Mouse (Mus musculus) kidney, postnatal 4 days (tissue): ENCODE measurements at regions not wholly inside any gene's neighbourhood (a gene's known extent, or its start where the extent isn't known, plus 50 kb on each side); places are given as distances from the start of the nearest gene placed in this dataset.

Experiments used
- DNase-seq, 2 experiments: peaks; one replicate each; pipeline ENCODE4 v3.0.0; 2021; ENCODE audit warnings: mixed read lengths in 2 of 2

DNA sequence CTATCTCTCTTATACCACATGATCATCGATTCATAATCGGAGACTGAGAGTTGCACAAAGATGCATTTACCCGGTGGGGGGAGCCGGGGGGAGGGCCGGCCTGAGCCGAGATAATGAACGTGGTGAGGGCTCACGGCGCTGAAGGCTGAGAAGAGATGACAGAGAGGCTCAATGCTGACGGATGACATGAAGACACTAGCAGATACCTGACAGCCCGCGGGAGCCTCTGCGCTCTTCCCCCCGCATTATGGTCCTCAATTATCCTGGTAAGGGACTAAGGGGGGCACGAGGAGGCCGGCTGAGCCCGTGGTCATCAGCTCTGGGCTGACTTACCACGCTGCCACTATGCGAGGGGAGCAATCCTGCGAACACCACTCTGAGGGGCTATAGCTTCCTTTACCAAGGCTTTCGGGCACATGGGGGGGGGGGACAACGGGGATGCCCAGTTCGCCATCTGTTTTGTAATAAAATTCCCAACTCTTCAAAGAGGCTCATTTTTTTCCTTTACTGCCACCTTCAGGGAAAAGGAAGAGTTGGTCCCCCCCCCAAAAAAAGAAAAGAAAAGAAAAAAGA is 430.3 kb downstream of the Zfp536 start:
- no peak for DNase-seq

DNA sequence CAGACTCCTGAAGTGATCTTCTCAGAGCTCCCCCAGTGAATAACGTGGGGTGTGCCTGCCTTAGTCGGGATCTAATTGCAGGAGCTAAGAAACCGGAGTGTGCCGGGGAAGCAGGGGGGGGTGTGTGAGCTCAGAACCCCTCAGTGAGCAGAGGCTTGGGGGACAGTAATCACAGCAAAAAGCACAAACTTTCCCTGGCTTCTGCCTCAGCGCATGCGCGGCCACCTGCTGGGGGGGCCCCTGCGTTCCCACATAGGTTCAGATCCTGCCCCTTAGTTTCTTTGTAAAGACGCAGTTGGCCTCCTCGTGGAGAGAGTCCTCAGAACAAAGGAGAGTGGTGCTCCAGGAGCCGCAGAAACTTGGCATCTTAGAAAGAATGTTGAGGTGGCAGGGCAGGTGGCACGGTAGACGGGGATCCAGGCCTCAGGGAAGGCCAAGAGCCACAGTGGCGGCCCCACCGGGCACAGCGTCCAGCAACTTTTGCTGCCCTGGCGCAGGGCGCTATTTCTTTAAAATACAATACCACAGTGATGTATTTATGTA is 429.7 kb downstream of the Zfp536 start:
- DNase-seq: no peak

DNA sequence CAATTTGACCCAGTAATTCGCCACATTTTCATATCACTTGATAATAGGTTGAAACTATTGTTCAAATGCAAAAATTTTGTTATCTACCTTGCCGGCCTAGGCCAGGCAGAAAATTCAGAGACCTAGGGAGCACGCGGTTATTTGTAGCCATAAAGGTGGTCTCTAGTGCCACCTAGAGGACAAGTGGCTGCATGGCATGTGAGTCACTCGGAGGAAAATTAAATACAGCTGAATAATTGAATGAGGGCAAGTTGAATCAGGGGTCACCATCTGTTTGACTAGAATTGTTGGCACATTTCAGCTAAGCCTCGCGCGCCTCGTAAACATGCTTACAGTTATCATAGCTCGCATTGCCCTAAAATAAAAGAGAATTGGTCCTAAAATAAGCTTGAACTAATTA is 427.4 kb downstream of the Zfp536 start:
- peak; percentile 80 to 81 for DNase-seq

DNA sequence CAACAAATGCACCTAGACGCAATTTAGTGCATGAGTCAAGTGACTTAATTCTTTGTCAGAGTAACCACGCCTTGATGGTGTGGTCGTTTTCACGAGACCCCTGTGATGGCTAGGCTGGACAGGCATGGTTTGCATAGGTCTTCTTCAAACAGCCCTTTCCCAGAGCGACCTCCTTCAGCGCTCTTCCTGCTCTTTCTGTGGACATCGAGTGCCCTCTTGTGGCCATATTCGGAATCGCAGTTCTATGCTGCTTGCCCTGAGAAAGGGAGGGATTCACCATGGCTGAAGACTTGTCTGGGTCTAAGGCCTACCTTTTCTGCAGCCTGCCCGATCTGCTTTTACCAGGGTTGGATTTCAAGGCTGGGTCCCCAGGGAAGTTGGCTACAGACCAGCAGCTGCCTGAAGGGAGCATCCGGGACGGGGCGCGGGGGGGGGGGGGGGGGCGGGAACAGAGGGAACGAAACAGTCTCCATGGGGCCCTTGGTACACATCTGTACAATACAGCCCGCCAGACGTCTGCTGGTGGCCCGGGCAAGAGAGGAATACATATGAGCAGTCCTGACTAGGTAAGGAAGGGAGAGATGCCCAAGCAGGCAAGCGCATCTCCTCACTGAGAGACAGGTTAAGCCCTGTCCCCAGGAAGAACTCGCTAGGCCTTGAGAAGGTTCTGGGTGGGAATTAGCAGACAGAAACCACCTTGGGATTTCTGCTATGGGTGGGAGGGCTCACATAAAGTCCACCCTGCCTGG is 415.6 kb downstream of the Zfp536 start:
- DNase-seq: peak; percentile 93 to 96

DNA sequence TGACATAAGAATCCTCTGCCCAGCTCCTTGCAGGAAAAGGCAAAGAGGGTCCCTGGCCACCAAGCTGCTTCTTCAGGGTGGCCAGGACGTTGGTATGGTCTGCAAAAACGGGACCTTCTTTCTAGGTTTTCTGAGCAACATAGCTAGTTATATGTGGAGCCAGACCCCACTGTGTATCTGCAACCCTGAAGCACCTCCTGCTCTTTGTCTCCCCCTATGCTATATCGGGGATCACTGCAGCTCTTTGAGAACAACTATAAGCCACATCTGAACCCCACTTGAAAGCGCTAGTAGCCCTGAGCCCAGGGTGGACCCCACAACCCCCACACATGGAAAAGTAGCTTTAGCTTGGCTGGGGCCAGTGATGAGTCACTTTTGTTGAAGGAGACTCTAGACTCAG is 414.9 kb downstream of the Zfp536 start:
- no peak for DNase-seq

DNA sequence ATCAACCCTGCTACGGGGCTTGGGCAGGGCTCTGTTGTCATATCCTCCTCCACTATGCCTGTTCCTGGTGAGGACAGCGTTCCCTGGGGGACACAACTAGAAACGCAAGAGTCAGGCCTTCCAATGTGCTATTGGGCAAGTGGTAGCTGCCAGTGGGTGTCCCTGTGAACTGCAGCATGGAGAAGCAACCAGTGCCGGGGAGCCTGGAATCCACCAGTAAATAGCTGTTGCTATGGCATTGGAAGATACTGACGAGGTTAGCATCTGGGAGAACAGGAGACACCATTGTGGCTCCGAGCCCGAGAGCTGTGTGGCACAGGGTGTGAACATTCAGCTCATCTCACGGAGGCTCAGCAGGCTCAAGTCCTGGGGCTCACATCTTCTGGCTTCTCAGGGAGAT is 414.0 kb downstream of the Zfp536 start:
- DNase-seq: no peak

DNA sequence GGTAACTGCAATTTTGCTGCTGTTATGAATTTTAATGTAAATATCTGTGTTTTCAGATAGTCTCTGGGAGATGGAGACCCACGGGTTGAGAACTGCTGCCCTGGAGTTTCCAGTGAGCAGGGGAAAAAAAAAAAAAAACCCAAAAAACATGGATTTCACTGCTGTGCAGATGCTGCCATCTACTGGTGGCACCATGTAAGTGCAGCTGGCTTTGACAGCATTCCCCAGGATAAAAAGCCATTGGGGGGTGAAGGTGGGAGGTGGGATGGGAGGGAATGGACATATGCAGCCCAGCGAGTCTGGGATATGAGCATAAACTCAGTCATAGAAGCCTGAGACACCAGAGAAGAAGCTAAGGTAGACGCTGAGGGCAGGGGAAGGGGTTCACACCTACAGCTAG is 413.3 kb downstream of the Zfp536 start:
- DNase-seq: peak; percentile 63 to 73

DNA sequence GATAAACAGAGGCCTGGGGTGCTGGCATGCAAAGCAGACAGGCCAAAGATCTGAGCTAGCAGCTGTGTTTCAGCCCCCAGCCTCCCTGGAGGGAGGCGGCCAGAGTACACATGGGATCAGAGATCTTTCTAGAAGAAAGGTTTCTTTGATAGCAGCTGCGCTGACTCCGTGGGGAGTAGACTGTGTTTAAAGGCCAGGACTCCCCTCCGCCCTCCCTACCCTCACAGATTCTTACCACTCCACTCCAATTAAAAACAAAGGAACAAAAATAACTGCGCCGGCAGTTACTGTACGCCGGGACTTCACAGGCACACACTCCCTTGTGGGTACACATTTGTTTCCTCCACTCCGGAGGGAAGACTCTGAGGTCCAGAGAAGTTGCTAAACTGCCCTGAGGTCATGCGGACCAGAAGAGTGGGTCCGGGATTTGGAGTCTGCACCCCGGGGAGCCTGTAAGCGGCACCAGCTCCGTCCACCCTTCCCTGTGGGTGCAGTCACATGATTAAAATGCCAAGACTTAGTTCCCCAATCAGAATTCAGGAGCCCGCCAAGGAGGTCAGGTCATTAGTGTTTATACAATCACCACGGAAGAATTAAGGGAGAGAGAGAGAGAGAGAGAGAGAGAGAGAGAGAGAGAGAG is 411.5 kb downstream of the Zfp536 start:
- peak; percentile 41 to 56 for DNase-seq

DNA sequence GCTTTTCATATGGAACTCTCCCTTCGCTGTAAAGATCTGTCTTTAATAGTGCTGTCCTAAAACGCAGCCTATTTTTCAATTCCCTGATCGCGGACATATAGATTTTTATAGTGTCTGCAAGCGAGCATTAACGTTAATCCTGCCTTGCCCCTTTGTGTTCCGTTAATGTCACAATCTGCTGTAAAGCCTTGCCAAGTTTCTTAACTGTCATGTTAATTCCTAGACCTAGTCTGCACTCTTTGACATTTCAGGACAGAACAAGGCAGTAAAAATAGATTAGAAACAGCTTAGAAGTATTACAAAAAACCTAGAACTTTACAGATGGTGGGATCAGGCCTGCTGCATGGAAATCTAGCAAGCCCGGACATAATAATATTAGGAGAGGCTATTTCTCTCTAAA is 410.6 kb downstream of the Zfp536 start:
- DNase-seq: no peak

DNA sequence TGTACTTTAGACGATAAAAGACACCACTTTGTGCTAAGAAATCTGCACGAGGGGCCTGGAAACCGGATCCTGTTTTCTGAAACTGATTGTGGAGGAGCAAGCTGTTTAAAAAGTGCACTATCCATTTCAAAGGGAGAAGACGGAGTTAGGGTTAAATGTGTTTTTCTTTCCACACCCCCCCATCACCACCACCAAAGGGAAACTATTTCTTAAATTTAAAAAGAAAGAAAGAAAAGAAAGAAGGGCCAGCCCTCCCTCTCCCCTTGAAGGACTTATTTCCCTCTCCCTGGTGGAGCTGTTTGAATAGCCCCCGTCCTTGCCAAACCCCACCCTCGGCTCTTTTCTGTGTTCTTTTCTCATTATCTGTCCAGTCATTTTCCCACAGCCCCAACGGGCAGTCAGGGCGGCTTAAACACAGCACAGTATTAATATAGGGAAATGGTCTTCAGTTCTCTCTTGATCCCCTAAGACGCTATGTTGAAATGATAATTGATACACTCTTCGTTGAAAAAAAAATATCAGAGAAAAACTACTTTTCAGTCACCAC is 409.7 kb downstream of the Zfp536 start:
- DNase-seq: no peak

DNA sequence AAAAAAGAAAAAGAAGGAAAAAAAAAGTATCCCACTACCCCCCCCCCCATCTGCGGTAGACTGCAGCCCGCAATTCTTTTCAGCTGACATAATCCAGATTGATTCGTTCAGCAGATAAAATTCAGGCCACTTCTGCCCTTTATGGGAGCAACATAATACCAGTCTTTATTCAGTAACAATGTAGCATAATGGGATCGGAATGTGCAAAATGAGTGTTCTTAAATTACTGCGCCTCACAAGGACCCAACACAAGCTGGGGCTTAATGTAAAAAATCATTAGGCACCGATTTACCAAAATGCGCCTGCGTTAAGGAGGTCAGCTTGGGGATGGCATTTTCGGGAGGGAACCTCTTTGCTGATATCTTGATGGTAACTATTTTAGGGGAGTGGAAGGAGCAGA is 409.2 kb downstream of the Zfp536 start:
- DNase-seq: no peak

DNA sequence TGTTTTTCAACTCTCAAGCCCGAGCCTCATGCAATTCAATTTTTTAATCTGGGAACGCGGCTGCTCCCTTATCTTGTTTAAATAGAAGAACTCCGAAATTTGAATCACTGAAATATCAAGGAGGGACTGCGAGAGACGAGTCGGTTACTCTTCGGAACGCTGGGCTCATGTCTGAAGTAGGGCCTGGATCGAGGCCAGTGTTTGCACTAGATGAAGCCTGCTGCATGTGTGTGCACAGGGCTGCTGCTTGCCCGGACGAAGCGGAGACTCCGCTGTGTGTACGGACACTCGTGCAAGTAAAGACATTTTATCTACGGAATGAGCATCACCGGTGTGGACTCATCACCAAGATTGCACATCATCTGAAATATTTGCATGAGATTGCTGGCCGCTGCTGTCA is 407.4 kb downstream of the Zfp536 start:
- no peak for DNase-seq

DNA sequence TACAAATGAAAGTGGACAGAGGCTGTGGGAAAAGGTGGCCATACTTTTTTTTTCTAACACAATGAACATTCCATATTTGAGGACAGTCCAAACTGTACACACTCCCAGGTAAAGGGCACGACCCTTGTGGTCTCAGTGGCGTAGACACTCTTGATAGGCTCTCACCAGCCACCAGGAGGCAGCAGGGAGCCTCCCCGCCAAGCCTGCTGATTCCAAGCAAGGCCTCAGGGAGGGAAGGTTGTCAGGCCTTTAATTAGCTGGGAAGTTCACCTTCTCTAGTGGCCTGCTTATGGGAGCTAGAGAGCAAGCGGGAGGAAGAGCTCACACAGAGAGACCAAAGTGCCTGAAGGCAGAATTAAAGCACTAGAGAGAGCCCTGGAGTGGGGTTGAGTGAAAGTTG is 403.7 kb downstream of the Zfp536 start:
- peak; percentile 55 to 58 for DNase-seq

DNA sequence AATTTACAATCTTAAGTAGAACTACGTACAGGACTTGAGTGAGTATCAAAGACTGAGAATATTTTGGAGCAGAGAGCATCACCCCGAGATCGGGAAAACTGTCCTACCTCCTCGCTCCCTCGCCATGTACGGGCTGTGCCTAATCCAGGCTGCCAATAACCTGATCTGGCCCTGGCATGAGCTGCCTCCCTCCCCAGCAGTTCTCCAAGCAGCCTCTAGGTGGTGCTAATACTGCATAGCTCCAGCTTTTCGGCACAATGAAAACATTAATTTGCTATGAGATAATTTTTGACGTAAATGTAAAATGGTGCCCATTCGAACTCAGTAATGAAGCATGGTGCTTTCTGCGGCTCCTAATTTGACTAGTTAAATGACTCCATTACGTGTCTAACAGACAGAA is 399.6 kb downstream of the Zfp536 start:
- peak; percentile 80 to 82 for DNase-seq

DNA sequence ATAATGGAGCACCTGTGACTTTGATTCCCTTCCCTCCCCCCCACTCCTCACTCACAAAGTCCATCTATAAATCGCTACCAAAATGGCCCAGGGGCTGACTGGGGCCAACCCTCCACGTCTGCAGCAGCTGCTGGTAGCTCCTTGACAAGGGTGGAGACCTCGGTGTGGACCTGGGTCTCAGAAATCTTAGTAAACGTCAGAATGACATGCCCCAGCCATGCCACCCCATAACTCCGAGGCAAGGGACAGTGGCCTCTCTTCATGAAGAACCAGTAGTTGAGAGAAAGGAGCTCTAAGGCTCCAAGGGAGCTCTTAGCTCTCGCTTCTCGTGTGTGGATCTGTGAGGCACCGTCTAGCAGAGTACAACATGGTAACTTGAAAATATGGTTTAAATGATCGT is 398.4 kb downstream of the Zfp536 start:
- no peak for DNase-seq

DNA sequence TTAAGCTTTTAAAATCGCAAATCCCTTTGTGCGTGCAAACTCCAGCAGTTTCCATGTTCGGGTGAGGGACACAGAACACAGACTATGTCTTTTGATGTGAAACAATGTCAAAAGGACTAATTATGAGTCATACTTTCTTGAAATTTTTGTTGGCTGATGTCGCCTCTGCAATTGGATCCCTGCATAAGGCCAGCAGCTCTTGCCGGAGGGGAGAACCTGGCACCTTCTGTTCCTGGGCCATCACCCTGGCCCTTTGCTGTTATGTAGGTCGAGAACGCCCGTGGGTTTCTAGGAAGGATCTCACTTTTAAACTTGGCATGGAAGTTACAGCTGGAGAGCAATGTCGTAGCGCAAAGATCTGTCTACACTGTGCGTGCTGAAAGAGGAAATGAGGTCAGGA is 397.9 kb downstream of the Zfp536 start:
- no peak for DNase-seq

DNA sequence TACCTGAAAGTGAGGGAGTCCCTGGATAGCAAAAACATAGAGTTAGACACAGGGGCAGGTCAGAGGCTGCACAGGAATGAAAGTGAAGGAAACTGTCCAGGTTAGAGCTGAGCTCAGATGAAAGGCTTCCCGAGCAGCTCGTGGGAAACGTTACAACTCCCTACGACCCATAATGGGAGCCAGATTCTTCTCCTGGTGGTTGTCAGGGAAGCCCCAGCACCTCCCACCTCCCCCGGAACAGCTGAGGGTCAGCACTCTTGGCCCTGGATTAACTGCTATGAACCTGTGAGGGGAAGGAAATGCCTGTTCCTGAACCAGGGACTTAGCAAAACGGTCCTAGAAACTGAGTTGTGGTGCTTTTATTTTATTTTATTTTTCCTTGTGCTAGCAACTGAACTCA is 397.2 kb downstream of the Zfp536 start:
- DNase-seq: no peak

DNA sequence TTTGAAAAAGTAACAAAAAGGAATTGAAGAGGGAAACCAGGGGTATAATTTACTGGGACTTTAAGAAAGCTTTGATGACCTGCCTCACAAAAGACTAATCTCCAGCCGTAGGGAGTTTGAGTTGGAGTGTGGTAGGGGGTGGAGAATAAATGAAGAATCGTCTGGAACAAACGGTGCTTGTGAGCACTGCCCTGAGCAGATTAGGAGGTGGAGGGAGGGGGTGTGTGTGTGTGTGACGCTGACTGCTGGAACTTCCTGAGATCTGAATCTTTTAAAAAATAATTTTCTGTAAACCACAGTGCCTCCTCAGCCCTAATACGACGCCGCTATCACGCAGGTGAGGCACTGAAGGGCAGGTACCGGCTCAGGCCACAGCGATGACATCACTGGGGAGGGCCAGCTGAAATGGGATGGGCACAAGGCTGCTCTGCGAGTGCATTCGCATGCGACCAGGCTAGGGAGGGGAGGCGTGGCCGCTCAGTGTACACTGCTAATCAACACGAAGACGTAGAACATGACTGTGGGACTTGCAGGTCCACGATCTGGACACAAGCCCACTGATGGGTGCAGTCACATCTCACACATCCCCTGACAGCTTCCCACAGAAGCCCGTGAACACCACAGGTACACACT is 395.4 kb downstream of the Zfp536 start:
- DNase-seq: no peak

DNA sequence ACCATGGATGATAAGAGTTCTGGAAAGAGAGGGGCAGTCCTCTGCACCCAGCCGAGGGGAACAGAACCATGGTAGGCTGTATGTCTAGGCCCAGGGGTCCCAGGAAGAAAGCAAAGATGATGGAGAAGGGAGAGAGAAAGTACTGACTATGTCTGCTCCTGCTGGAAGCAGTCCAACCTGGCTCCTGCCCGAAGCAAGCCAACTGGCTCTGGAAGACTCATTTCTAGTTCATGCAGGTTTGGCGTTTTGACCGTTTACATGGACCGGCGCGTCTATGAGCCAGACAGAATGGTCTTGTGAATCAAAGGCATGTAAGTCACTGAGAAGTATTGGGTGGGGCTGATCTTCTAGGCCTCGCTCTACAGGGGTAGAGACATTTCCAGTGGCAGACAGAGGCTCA is 385.6 kb downstream of the Zfp536 start:
- no peak for DNase-seq

DNA sequence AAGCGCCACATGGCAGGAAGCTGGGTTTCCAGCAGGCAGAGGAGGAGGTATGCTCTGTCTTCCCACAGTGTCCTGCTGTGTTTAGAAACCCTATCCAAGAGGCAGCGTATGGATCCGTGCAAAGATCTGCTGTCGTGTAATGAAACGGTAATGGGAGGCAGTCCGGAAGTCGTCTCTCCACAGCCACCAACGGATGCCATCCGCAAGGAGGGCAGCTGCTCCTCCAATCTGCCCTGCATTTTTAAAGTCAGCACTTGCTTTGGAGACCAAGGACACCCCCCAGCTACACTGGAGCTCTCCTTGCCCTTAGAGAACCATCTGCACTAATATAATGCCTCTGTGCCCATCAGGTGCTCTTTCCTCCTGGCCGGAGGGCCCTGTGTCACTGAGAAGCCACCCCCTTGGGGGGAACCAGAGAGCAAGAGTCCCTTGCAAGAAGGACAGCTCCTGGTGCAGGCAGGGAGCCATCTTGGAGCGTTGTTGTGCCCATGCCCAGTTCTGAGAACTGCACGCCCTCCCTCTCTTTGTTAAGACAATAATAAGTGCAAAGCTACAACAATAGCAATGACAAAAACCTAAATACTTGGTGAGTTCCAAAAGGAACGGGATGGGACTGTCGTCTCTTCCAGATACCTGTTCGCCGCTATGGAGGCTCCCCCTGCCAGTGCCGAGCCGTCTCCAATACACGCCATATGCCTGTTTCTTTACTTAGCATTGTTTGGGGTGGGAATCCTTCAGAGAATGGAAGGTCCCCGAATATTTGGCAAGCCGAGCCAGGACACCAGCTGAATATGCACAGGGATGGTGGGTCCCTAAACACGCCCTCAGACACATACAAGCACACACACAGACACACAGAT is 384.4 kb downstream of the Zfp536 start:
- no peak for DNase-seq

DNA sequence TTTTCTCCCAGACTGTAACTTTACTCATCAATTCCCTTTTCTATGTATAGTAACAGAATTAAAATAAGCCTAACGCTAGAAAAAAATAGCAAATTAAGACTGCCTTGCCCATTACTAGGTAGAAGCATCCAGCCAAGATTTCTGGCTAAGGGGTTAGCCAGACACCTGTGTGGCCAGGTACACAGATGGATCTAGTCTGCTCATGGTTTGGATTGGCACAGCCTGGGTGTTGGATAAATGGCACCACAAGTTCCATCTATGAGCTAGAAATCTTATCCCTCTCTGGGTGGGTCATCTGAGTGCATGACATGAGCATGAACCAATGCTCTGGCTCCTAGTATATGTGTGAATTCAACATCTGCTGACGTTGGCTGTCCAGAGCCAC is 383.7 kb downstream of the Zfp536 start:
- DNase-seq: no peak

DNA sequence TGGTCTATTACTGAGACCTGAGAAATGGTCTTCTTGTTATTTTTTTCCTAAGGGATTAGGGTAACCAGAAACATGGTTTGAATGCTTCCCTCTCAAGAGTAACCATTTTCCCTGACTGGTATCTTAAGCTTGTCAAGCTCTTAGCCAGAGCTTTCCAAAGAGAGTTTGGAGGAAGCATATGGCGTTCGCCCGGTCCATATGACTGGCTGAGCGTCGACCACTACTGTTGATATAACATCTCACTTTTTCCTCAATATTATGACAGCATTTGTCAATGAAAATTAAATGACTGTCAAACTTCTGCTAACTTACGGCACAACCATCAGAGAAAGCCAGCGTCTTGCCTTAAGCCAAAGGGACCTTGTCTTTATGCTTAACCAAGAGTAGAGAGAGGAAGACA is 383.2 kb downstream of the Zfp536 start:
- DNase-seq: no peak
